Mouse (Mus musculus) erythroblast, embryonic 14.5 days (primary cell): ENCODE data around the gene Nlrp3.

Experiments
- GATA1 ChIP-seq: IDR thresholded peaks from 2 replicates; pipeline ENCODE4 v1.6.1; 2012; ENCODE audit warnings: low read length, inconsistent platforms, mixed read lengths
- TAL1 ChIP-seq: IDR thresholded peaks from 3 replicates; pipeline ENCODE4 v1.6.1; 2012; ENCODE audit warnings: low read length, inconsistent platforms, mixed read lengths

DNA sequence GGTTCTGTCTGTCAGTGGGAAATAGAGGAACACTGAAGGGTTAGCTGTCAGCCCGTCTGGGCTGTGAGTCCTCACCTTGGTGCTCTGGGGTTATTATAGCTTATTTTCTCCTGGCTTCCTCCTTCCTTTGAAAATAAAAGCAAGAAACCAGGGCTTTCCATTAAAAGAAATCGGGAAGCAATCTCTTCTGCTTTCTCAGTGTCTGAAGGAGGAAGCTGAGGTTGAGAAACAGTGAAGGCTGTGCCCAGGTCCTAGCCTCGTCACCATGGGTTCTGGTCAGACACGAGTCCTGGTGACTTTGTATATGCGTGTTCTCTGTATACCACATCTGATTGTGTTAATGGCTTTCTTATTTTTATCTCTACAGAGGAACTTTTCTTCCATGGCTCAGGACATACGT lies 1.1 kb downstream of the Nlrp3 start:
- TF ChIP-seq GATA1 (no peak), TAL1 (no peak)
